Mouse (Mus musculus) kidney, adult 2 months (tissue): Measurements from ENCODE around the gene Nln. TPM values are rescaled to one million over a fixed set of nuclear protein-coding genes. Genes with fewer than 3 reads are reported as not detected.

ENCODE experiments used
- DNase-seq: peaks from one replicate; pipeline ENCODE4 v3.0.0; 2021
- H3K27ac ChIP-seq: fragments of 200-500 bp; 2 replicates; pipeline ENCODE4 v1.5.1; 2012; ENCODE audit warnings: low read depth, low read length, control low read depth, inconsistent platforms; ENCODE audit not compliant: insufficient read depth
- H3K27me3 ChIP-seq: fragments of 200-500 bp; replicated peaks from 2 replicates; pipeline ENCODE4 v1.6.1; 2012; ENCODE audit warnings: mild to moderate bottlenecking, moderate library complexity, low read length, inconsistent platforms; ENCODE audit not compliant: control insufficient read depth, insufficient read depth
- H3K36me3 ChIP-seq: fragments of 200-500 bp; 2 replicates; pipeline ENCODE4 v1.6.1; 2012; ENCODE audit warnings: mild to moderate bottlenecking, moderate library complexity, low read length, inconsistent platforms; ENCODE audit not compliant: control insufficient read depth, insufficient read depth
- H3K4me1 ChIP-seq: fragments of 200-500 bp; 2 replicates; pipeline ENCODE4 v1.6.1; 2011; ENCODE audit warnings: low read length; ENCODE audit not compliant: control insufficient read depth, insufficient read depth
- H3K4me3 ChIP-seq: fragments of 200-500 bp; 2 replicates; pipeline ENCODE4 v1.5.1; 2011; ENCODE audit warnings: mild to moderate bottlenecking, low read depth, low read length, control low read depth; ENCODE audit not compliant: insufficient read depth
- CTCF ChIP-seq: fragments of 200-500 bp; conservative IDR thresholded peaks from 2 replicates; pipeline ENCODE4 v1.5.1; 2011; ENCODE audit warnings: low read depth, mild to moderate bottlenecking, control low read depth, low read length, moderate library complexity, mixed read lengths; ENCODE audit not compliant: insufficient read depth, insufficient read length
- POLR2A ChIP-seq: fragments of 200-500 bp; IDR thresholded peaks from one replicate; pipeline ENCODE4 v1.6.1; 2011; ENCODE audit warnings: low read depth, low read length, control low read depth
- WGBS: fragments of 180-500 bp; shearing (Covaris S2); methylation state at CpG from one replicate; pipeline ENCODE4 v1.1.7; 2018; 5-methylcytosine and 5-hydroxymethylcytosine counted together
- polyA plus RNA-seq: library from polyadenylated mRNA; depleted of rRNA; stranded (reverse); fragments of >200 nt; gene quantifications from 2 replicates; pipeline ENCODE4 v1.2.3, GENCODE M21; 2012

The Nln gene
- polyA plus RNA-seq, 1 experiment: 11.3 TPM

GRCm38 (mm10) chr13:104036494-104037290, 72.7 kb downstream of the Nln start:
- TF ChIP-seq POLR2A (no peak), CTCF (no peak)
- peak overlapping the region; percentile 74 for H3K27ac ChIP-seq
- 40% methylated on average over 23 of the region's 23 CpGs for WGBS
- H3K4me1 ChIP-seq: peaks cover 30% of the 10 kb centered on the region
- no peak overlapping the region for H3K4me3 ChIP-seq
- peak; percentile 92 for DNase-seq
- H3K27me3 ChIP-seq: no peaks in the 10 kb centered on the region
- H3K36me3 ChIP-seq: no peaks in the 10 kb centered on the region

GRCm38 (mm10) chr13:104035651-104036050, 73.8 kb downstream of the Nln start:
- no peak overlapping the region; the same call in 1 of the 2 replicates for H3K27ac ChIP-seq
- H3K4me1 ChIP-seq: peaks cover 30% of the 10 kb centered on the region
- no peaks in the 10 kb centered on the region for H3K36me3 ChIP-seq
- no peaks in the 10 kb centered on the region for H3K27me3 ChIP-seq
- H3K4me3 ChIP-seq: no peak overlapping the region
- 78% methylated on average over 2 of the region's 2 CpGs for WGBS
- TF ChIP-seq POLR2A (no peak), CTCF (no peak)
- no peak for DNase-seq

GRCm38 (mm10) chr13:104034854-104035253, 74.6 kb downstream of the Nln start:
- no peaks in the 10 kb centered on the region for H3K27me3 ChIP-seq
- no peak overlapping the region for H3K27ac ChIP-seq
- no peaks in the 10 kb centered on the region for H3K36me3 ChIP-seq
- peak; percentile 53 for DNase-seq
- TF ChIP-seq POLR2A: no peak
- no peak for TF ChIP-seq CTCF
- WGBS: 26% methylated on average over 6 of the region's 6 CpGs
- H3K4me1 ChIP-seq: peaks cover 30% of the 10 kb centered on the region
- H3K4me3 ChIP-seq: no peak overlapping the region

GRCm38 (mm10) chr13:104032620-104033133, 76.7 kb downstream of the Nln start:
- no peaks in the 10 kb centered on the region for H3K36me3 ChIP-seq
- 34% methylated on average over 3 of the region's 3 CpGs for WGBS
- H3K27me3 ChIP-seq: no peaks in the 10 kb centered on the region
- peak; percentile 43 for DNase-seq
- TF ChIP-seq POLR2A: no peak
- no peak for TF ChIP-seq CTCF
- H3K27ac ChIP-seq: no peak overlapping the region
- H3K4me3 ChIP-seq: no peak overlapping the region
- peaks cover 32% of the 10 kb centered on the region for H3K4me1 ChIP-seq

- no peak overlapping the region for H3K4me3 ChIP-seq
- no peak overlapping the region; the same call in 1 of the 2 replicates for H3K27ac ChIP-seq
- H3K27me3 ChIP-seq: no peaks in the 10 kb centered on the region
- DNase-seq: peak; percentile 35
- H3K36me3 ChIP-seq: no peaks in the 10 kb centered on the region
- peaks cover 25% of the 10 kb centered on the region for H3K4me1 ChIP-seq
- no peak for TF ChIP-seq POLR2A
- no peak for TF ChIP-seq CTCF
- 60% methylated on average over 12 of the region's 12 CpGs for WGBS
These were observed 77.5 kb downstream of the Nln start for GRCm38 (mm10) chr13:104031821-104032331.

GRCm38 (mm10) chr13:104030956-104031355, 78.5 kb downstream of the Nln start:
- peak; percentile 64 for DNase-seq
- Histone ChIP-seq H3K27ac (no peak overlapping the region), H3K27me3 (no peaks in the 10 kb centered on the region), H3K36me3 (no peaks in the 10 kb centered on the region), H3K4me3 (no peak overlapping the region), H3K4me1 (peaks cover 19% of the 10 kb centered on the region)
- 69% methylated on average over 4 of the region's 4 CpGs for WGBS
- TF ChIP-seq CTCF (no peak), POLR2A (no peak)

- no peak for DNase-seq
- Histone ChIP-seq H3K36me3 (no peaks in the 10 kb centered on the region), H3K4me1 (peaks cover 20% of the 10 kb centered on the region), H3K27me3 (no peaks in the 10 kb centered on the region), H3K27ac (no peak overlapping the region), H3K4me3 (no peak overlapping the region)
- no peak for TF ChIP-seq POLR2A
- no peak for TF ChIP-seq CTCF
These were observed 79.9 kb downstream of the Nln start for GRCm38 (mm10) chr13:104029511-104029910.
